Mouse (Mus musculus): ENCODE data around the gene Ankrd33. TPM values are rescaled to one million over a fixed set of nuclear protein-coding genes. Genes with fewer than 3 reads are reported as not detected.

Gene Ankrd33
- polyA plus RNA-seq, 1 experiment from 2014 or later, result not detected

GRCm38 (mm10) chr15:101076071-101077000 is 39.2 kb upstream of the Ankrd33 start:
- Histone ChIP-seq H3K27ac (replicated peaks) (no peak overlapping the region), H3K4me3 (peak overlapping the region; percentile 76), H3K4me1 (peaks cover 57% of the 10 kb centered on the region), H3K9ac (peak overlapping the region; percentile 91), H3K36me3 (no peaks in the 10 kb centered on the region), H3K9me3 (no peaks in the 10 kb centered on the region), H3K4me2 (peak overlapping the region; percentile 85), H3K27me3 (replicated peaks) (peaks cover 46% of the 10 kb centered on the region)
- 12% methylated on average over 26 of the region's 26 CpGs for WGBS
- ATAC-seq (ENCODE audit: extremely low read depth, insufficient number of reproducible peaks, low FRiP score, low TSS enrichment), result no peak

- H3K27ac ChIP-seq (replicated peaks), result peak overlapping the region; percentile 80
- ATAC-seq (ENCODE audit: extremely low read depth, insufficient number of reproducible peaks, low FRiP score, low TSS enrichment), result no peak
- peak overlapping the region; percentile 85 for H3K4me2 ChIP-seq
- peak overlapping the region; percentile 91 for H3K9ac ChIP-seq
- peaks cover 46% of the 10 kb centered on the region for H3K27me3 ChIP-seq (replicated peaks)
- 2% methylated on average over 32 of the region's 34 CpGs for WGBS
- H3K4me1 ChIP-seq, result peaks cover 52% of the 10 kb centered on the region
- H3K9me3 ChIP-seq, result no peaks in the 10 kb centered on the region
- no peaks in the 10 kb centered on the region for H3K36me3 ChIP-seq
- peak overlapping the region; percentile 76 for H3K4me3 ChIP-seq
Observed at GRCm38 (mm10) chr15:101077001-101077812, 38.3 kb upstream of the Ankrd33 start.

- H3K4me3 ChIP-seq, result peak within 1 kb of the TSS; percentile 76
- H3K36me3 ChIP-seq, result no peaks in the 10 kb centered on the region
- 0% methylated on average over 60 of the region's 96 CpGs for WGBS
- peaks cover 45% of the 10 kb centered on the region for H3K4me1 ChIP-seq
- H3K4me2 ChIP-seq, result peak within 1 kb of the TSS; percentile 85
- no peaks in the 10 kb centered on the region for H3K9me3 ChIP-seq
- H3K27me3 ChIP-seq (replicated peaks), result peaks cover 46% of the 10 kb centered on the region
- peak; percentile 27; the same call in 1 of the 2 replicates for ATAC-seq (ENCODE audit: extremely low read depth, insufficient number of reproducible peaks, low FRiP score, low TSS enrichment)
- peak within 1 kb of the TSS; percentile 91 for H3K9ac ChIP-seq
- peak within 1 kb of the TSS; percentile 80 for H3K27ac ChIP-seq (replicated peaks)
Observed at GRCm38 (mm10) chr15:101077813-101078730, 37.5 kb upstream of the Ankrd33 start, which contains the start of gene Fignl2. Gene Fignl2 (minus strand): TSS chr15:101078567.

GRCm38 (mm10) chr15:101078731-101079156 is 36.8 kb upstream of the Ankrd33 start:
- ATAC-seq (ENCODE audit: extremely low read depth, insufficient number of reproducible peaks, low FRiP score, low TSS enrichment), result peak; percentile 52; the same call in 1 of the 2 replicates
- H3K9me3 ChIP-seq, result no peaks in the 10 kb centered on the region
- peak overlapping the region; percentile 80 for H3K27ac ChIP-seq (replicated peaks)
- H3K4me2 ChIP-seq, result peak overlapping the region; percentile 85
- peaks cover 44% of the 10 kb centered on the region for H3K4me1 ChIP-seq
- H3K4me3 ChIP-seq, result peak overlapping the region; percentile 76
- H3K9ac ChIP-seq, result peak overlapping the region; percentile 91
- H3K27me3 ChIP-seq (replicated peaks), result peaks cover 46% of the 10 kb centered on the region
- under 1% methylated on average over 30 of the region's 30 CpGs for WGBS
- no peaks in the 10 kb centered on the region for H3K36me3 ChIP-seq

GRCm38 (mm10) chr15:101080031-101080520 is 35.5 kb upstream of the Ankrd33 start:
- no peaks in the 10 kb centered on the region for H3K9me3 ChIP-seq
- no peak for ATAC-seq (ENCODE audit: extremely low read depth, insufficient number of reproducible peaks, low FRiP score, low TSS enrichment)
- 82% methylated on average over 9 of the region's 9 CpGs for WGBS
- H3K9ac ChIP-seq, result no peak overlapping the region
- H3K4me1 ChIP-seq, result peaks cover 43% of the 10 kb centered on the region
- H3K27me3 ChIP-seq (replicated peaks), result peaks cover 43% of the 10 kb centered on the region
- H3K27ac ChIP-seq (replicated peaks), result no peak overlapping the region
- no peaks in the 10 kb centered on the region for H3K36me3 ChIP-seq
- H3K4me2 ChIP-seq, result no peak overlapping the region
- no peak overlapping the region for H3K4me3 ChIP-seq

GRCm38 (mm10) chr15:101081035-101081548 is 34.5 kb upstream of the Ankrd33 start:
- WGBS, result 76% methylated on average over 7 of the region's 7 CpGs

GRCm38 (mm10) chr15:101082236-101082635 is 33.3 kb upstream of the Ankrd33 start:
- ATAC-seq (ENCODE audit: extremely low read depth, insufficient number of reproducible peaks, low FRiP score, low TSS enrichment), result no peak
- Histone ChIP-seq H3K9me3 (no peaks in the 10 kb centered on the region), H3K27ac (replicated peaks) (no peak overlapping the region), H3K27me3 (replicated peaks) (peaks cover 23% of the 10 kb centered on the region), H3K4me2 (no peak overlapping the region), H3K36me3 (no peaks in the 10 kb centered on the region), H3K9ac (no peak overlapping the region), H3K4me1 (peaks cover 22% of the 10 kb centered on the region), H3K4me3 (no peak overlapping the region)
- 50% methylated on average over 4 of the region's 4 CpGs for WGBS

More at GRCm38 (mm10) chr15:101081035-101081548, 34.5 kb upstream of the Ankrd33 start:
- Histone ChIP-seq H3K4me2 (no peak overlapping the region), H3K9me3 (no peaks in the 10 kb centered on the region), H3K27ac (replicated peaks) (no peak overlapping the region), H3K36me3 (no peaks in the 10 kb centered on the region), H3K4me3 (no peak overlapping the region), H3K27me3 (replicated peaks) (peaks cover 33% of the 10 kb centered on the region), H3K4me1 (peaks cover 33% of the 10 kb centered on the region), H3K9ac (no peak overlapping the region)
- ATAC-seq (ENCODE audit: extremely low read depth, insufficient number of reproducible peaks, low FRiP score, low TSS enrichment), result no peak

GRCm38 (mm10) chr15:101084499-101084898 is 31.1 kb upstream of the Ankrd33 start:
- 60% methylated on average over 10 of the region's 10 CpGs for WGBS

GRCm38 (mm10) chr15:101086451-101086850 is 29.1 kb upstream of the Ankrd33 start:
- 0 out of 2 replicates have a peak, but pooled peaks cover 4% of the 10 kb centered on the region for H3K27me3 ChIP-seq (replicated peaks)
- H3K4me3 ChIP-seq, result no peak overlapping the region
- H3K4me2 ChIP-seq, result no peak overlapping the region
- ATAC-seq (ENCODE audit: extremely low read depth, insufficient number of reproducible peaks, low FRiP score, low TSS enrichment), result no peak
- WGBS, result 73% methylated on average over 9 of the region's 9 CpGs
- H3K27ac ChIP-seq (replicated peaks), result no peak overlapping the region
- H3K4me1 ChIP-seq, result no peaks in the 10 kb centered on the region; the same call in 1 of the 2 replicates
- H3K9ac ChIP-seq, result no peak overlapping the region
- no peaks in the 10 kb centered on the region for H3K9me3 ChIP-seq
- no peaks in the 10 kb centered on the region for H3K36me3 ChIP-seq

More at GRCm38 (mm10) chr15:101084499-101084898, 31.1 kb upstream of the Ankrd33 start:
- Histone ChIP-seq H3K9ac (no peak overlapping the region), H3K36me3 (no peaks in the 10 kb centered on the region), H3K4me1 (peaks cover 4% of the 10 kb centered on the region; the same call in 1 of the 2 replicates), H3K9me3 (no peaks in the 10 kb centered on the region), H3K4me2 (no peak overlapping the region), H3K27ac (replicated peaks) (no peak overlapping the region), H3K27me3 (replicated peaks) (peaks cover 13% of the 10 kb centered on the region; the same call in 1 of the 2 replicates), H3K4me3 (no peak overlapping the region)
- no peak for ATAC-seq (ENCODE audit: extremely low read depth, insufficient number of reproducible peaks, low FRiP score, low TSS enrichment)

GRCm38 (mm10) chr15:101086956-101087355 is 28.6 kb upstream of the Ankrd33 start:
- Histone ChIP-seq H3K4me2 (no peak overlapping the region), H3K4me1 (no peaks in the 10 kb centered on the region; the same call in 1 of the 2 replicates), H3K9me3 (no peaks in the 10 kb centered on the region), H3K9ac (no peak overlapping the region), H3K4me3 (no peak overlapping the region), H3K36me3 (no peaks in the 10 kb centered on the region), H3K27me3 (replicated peaks) (peaks cover 7% of the 10 kb centered on the region), H3K27ac (replicated peaks) (no peak overlapping the region)
- WGBS, result 66% methylated on average over 3 of the region's 3 CpGs
- no peak for ATAC-seq (ENCODE audit: extremely low read depth, insufficient number of reproducible peaks, low FRiP score, low TSS enrichment)
